Mouse (Mus musculus) small intestine, adult 2 months (tissue): ENCODE measurements around the gene Sept5. TPM values are rescaled to one million over a fixed set of nuclear protein-coding genes. Genes with fewer than 3 reads are reported as not detected.

Experiments
- H3K27ac ChIP-seq: fragments of 200-500 bp; 2 replicates; pipeline ENCODE4 v1.5.1; 2012; ENCODE audit warnings: low read depth, low read length, control low read depth, inconsistent platforms; ENCODE audit not compliant: insufficient read depth
- H3K27me3 ChIP-seq: fragments of 200-500 bp; 2 replicates; pipeline ENCODE4 v1.6.1; 2012; ENCODE audit warnings: mild to moderate bottlenecking, moderate library complexity, low read length, inconsistent platforms; ENCODE audit not compliant: control insufficient read depth, insufficient read depth
- H3K36me3 ChIP-seq: fragments of 200-500 bp; 2 replicates; pipeline ENCODE4 v1.6.1; 2012; ENCODE audit warnings: mild to moderate bottlenecking, low read length, control low read depth, inconsistent platforms; ENCODE audit not compliant: control insufficient read depth, insufficient read depth
- H3K4me1 ChIP-seq: fragments of 200-500 bp; 2 replicates; pipeline ENCODE4 v1.6.1; 2012; ENCODE audit warnings: low read length, inconsistent platforms, mixed read lengths; ENCODE audit not compliant: control insufficient read depth, insufficient read depth, insufficient read length
- H3K4me3 ChIP-seq: fragments of 200-500 bp; 2 replicates; pipeline ENCODE4 v1.5.1; 2012; ENCODE audit warnings: low read depth, mild to moderate bottlenecking, control low read depth, inconsistent platforms, low read length, moderate library complexity
- CTCF ChIP-seq: fragments of 200-500 bp; IDR thresholded peaks from 2 replicates; pipeline ENCODE4 v1.5.1; 2012; ENCODE audit warnings: low read depth, mild to moderate bottlenecking, control low read depth, inconsistent platforms, low read length, moderate library complexity, mixed read lengths; ENCODE audit not compliant: insufficient replicate concordance, insufficient read length; ENCODE audit errors: extremely low read depth
- POLR2A ChIP-seq: fragments of 200-500 bp; IDR thresholded peaks from 2 replicates; pipeline ENCODE4 v1.6.1; 2012; ENCODE audit warnings: low read depth, mild to moderate bottlenecking, control low read depth, inconsistent platforms, low read length, moderate library complexity
- WGBS: fragments of 180-500 bp; shearing (Covaris S2); methylation state at CpG from one replicate; pipeline ENCODE4 v1.1.7; 2018; 5-methylcytosine and 5-hydroxymethylcytosine counted together
- polyA plus RNA-seq: library from polyadenylated mRNA; depleted of rRNA; stranded (reverse); fragments of >200 nt; gene quantifications from 2 replicates; pipeline ENCODE4 v1.2.3, GENCODE M21; 2012

The Sept5 gene
- polyA plus RNA-seq, 1 experiment, result 381 TPM

DNA sequence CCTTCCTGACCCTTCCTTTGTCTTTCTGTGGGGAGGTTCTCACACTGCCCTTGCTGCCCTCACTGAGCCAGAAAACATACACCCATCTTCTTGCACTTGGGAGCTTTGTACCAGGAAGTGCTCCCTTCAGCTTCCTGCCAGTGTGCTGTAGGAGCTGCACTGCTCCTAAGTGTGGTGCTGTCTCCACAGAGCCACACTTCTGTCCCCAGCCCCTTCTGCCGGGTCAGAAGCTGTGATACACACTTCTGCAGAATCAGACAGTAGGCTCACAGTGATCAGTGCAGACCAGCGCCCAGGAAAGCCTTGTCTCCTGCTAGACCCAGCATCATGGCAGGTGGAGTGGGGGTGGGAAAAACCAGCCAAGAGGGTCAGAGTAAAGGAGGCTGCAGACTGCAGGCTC, 3.1 kb upstream of the Sept5 start:
- 34% methylated on average over 2 of the region's 2 CpGs for WGBS
- Histone ChIP-seq H3K27me3 (no peaks in the 10 kb centered on the region), H3K4me3 (no peak overlapping the region), H3K4me1 (peaks cover 38% of the 10 kb centered on the region), H3K27ac (peak overlapping the region; percentile 91), H3K36me3 (0 out of 2 replicates have a peak, but pooled peaks cover 4% of the 10 kb centered on the region)
- TF ChIP-seq CTCF (no peak), POLR2A (no peak)

DNA sequence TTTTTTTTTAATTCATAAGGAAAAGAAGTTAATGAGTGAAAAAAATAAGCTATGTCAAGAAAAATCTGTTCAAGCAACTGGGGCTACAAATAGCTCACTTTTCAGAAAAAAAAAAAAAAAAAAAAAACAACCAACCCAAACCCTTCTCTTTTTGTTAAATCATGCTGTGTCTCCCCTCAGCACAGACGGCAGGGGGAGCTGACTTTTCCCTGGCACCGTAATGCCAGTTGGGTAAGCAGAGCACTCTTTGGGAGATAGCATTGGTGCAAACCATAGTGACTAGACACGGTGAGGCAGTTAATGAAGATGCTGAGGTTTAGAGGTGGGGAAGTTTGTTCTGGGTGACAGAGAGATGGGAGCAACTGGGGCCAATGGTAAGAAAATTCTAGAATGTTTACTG, 2.3 kb upstream of the Sept5 start:
- 0 out of 2 replicates have a peak, but pooled peaks cover 9% of the 10 kb centered on the region for H3K36me3 ChIP-seq
- H3K4me3 ChIP-seq, result no peak overlapping the region
- peak overlapping the region; percentile 91 for H3K27ac ChIP-seq
- 15% methylated on average over 3 of the region's 3 CpGs for WGBS
- H3K27me3 ChIP-seq, result no peaks in the 10 kb centered on the region
- no peak for TF ChIP-seq CTCF
- peaks cover 33% of the 10 kb centered on the region for H3K4me1 ChIP-seq

DNA sequence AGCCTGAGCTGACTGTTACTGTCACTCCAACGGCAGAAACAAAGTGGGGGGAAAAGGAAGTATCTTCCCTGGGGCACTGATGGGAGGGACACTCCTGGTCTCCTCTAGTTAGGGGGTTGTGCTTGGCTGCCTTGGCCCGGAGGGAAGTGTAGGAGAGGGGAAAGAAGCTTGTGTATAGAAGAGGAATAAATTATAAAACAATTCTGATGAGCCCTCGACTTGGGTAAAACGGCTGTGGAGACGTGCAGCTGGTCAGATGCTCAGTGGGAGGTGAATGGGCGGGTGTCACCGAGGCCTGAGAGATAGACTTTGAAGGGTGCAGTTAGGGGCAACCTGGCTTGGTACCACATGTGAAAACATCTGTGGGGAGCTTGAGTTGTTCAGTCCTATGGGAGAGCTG, 1.4 kb upstream of the Sept5 start:
- Histone ChIP-seq H3K27ac (peak overlapping the region; percentile 91), H3K4me1 (peaks cover 30% of the 10 kb centered on the region), H3K4me3 (no peak overlapping the region), H3K36me3 (peaks cover 12% of the 10 kb centered on the region), H3K27me3 (no peaks in the 10 kb centered on the region)
- TF ChIP-seq POLR2A (no peak), CTCF (no peak)
- 29% methylated on average over 7 of the region's 7 CpGs for WGBS

DNA sequence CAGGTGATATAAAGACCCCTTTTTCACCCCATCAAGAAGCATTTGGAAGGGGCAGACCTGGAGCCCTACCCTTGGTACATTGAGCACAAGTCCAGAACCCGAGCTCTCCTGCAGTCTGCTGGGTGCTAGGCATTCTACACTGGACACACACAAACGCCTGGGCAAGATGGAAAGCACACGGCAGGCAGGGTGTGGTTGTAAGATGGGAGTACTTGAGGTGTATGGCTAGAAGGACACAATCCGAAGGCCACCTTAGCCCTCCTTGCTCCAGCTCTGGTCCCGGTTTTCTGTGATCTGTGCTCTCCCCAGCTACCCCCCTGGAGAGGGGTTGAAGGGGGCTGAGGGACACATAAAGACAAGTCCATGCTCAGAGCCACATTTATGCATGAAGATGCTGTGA, 537 bp upstream of the Sept5 start:
- 26% methylated on average over 5 of the region's 5 CpGs for WGBS
- H3K27me3 ChIP-seq, result no peaks in the 10 kb centered on the region
- TF ChIP-seq POLR2A (no peak), CTCF (no peak)
- peak overlapping the region; percentile 91 for H3K27ac ChIP-seq
- H3K4me3 ChIP-seq, result peak overlapping the region; percentile 95
- peaks cover 21% of the 10 kb centered on the region for H3K36me3 ChIP-seq
- peaks cover 35% of the 10 kb centered on the region for H3K4me1 ChIP-seq

DNA sequence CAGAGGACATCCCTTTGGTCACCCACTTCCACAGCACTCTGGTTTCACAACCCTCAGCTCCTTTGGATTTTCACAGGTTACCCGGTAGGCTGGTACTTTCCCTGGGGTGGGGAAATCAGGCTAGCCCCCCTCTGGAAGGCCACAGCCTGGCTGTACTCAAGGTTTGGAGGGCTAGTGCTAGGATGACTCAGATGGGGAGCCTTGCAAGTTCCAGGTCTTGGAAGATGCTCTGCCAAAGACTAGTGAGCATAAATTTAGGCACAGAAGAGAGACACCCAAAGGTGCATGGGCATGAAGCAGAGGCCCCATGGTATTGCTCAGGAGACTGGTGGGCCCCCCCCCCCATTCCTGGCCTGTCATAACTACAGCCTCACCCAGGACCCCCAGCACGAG, 810 bp downstream of the Sept5 start:
- Histone ChIP-seq H3K36me3 (peaks cover 34% of the 10 kb centered on the region), H3K27me3 (no peaks in the 10 kb centered on the region), H3K4me3 (peak overlapping the region; percentile 95), H3K27ac (peak overlapping the region; percentile 97), H3K4me1 (peaks cover 35% of the 10 kb centered on the region)
- WGBS, result 15% methylated on average over 2 of the region's 2 CpGs
- TF ChIP-seq POLR2A (no peak), CTCF (0 out of 2 replicates have a peak, but pooled peaks have one; percentile 5)

DNA sequence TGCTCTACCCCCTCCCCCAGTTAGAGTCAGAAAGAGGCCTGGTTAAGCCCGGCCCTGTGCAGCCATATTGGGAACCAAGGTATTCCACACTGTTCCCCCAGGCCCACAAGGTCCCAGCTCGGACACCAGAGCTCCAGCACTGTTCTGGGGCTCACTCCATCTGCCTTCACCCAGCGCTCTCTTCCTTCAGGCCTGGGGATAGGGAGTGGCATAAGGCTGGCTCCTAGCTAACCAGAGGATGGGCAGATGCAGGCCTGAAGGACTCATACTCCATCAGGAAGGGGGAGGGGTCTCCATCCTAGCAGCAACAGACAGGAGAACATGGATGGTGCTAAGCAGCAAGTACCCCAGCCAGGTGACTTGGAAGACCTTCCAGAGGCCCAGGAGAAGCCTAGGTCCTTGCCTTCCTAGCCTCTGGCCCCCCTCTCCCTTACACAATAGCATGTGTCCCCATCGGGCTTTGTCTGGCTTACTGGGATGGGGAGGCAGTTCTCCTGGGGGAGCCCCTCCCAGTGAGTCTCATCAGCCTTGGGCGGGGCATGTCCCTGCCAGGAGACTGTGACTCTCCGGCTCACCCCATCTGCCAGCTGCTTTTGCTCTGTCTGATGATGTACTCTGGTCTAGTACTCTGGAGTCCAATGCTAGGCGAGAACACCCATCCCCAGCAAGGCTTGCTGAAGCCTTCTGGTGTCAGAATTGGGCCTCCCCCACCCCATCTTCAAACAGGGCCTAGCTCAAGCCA, 1.4 kb downstream of the Sept5 start:
- TF ChIP-seq CTCF, result no peak
- peak; percentile 63 for TF ChIP-seq POLR2A
- Histone ChIP-seq H3K27me3 (no peaks in the 10 kb centered on the region), H3K36me3 (peaks cover 40% of the 10 kb centered on the region), H3K27ac (peak overlapping the region; percentile 97), H3K4me3 (peak overlapping the region; percentile 95), H3K4me1 (peaks cover 30% of the 10 kb centered on the region)
- 22% methylated on average over 7 of the region's 7 CpGs for WGBS

DNA sequence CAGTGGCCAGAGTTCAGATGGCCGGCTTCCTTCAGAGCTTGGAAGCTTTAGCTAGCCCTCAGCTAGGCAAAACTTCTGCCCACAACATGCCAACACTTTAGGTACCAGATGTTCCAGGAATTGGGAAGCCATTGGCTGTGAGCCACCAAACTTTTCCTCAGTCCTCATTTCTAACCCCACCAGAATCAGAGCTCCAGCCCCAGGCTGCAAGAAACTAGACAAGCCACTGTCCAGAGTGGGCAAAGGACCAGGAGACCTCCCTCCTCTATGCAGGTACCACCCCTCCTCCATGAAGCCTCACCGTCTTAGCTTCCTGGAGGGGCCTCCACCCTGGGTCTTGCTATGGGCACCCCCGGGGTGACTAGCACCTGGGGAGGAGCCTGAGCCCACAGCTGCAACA, 2.6 kb downstream of the Sept5 start:
- 26% methylated on average over 3 of the region's 3 CpGs for WGBS
- Histone ChIP-seq H3K27ac (peak overlapping the region; percentile 97), H3K36me3 (peaks cover 52% of the 10 kb centered on the region), H3K27me3 (no peaks in the 10 kb centered on the region; the same call in 1 of the 2 replicates), H3K4me1 (peaks cover 18% of the 10 kb centered on the region), H3K4me3 (peak overlapping the region; percentile 95)
- no peak for TF ChIP-seq POLR2A
- TF ChIP-seq CTCF, result no peak
